Mouse (Mus musculus): ENCODE measurements at regions not wholly inside any gene's neighbourhood (a gene's known extent, or its start where the extent isn't known, plus 50 kb on each side); places are given as distances from the start of the nearest gene placed in this dataset.

GRCm38 (mm10) chr5:73903219-73903570 lies 165.0 kb downstream of the Usp46 start:
- TF ChIP-seq POLR2A (IDR thresholded peaks at IDR 0.05; ENCODE audit: extremely low read depth, insufficient read depth, low read length) (no peak), CTCF (IDR thresholded peaks at IDR 0.05; ENCODE audit: extremely low read depth, insufficient read depth, low read length) (no peak)
